Mouse (Mus musculus) layer of hippocampus, adult 9-10 months (tissue): ENCODE results near the gene Tll1.
A peak's percentile ranks its signal among the peaks of the same experiment; 100 is the strongest.

ENCODE experiments used
- DNase-seq: peaks from one replicate; pipeline ENCODE4 v3.0.0; 2022; ENCODE audit warnings: low spot score

Gene Tll1

DNA sequence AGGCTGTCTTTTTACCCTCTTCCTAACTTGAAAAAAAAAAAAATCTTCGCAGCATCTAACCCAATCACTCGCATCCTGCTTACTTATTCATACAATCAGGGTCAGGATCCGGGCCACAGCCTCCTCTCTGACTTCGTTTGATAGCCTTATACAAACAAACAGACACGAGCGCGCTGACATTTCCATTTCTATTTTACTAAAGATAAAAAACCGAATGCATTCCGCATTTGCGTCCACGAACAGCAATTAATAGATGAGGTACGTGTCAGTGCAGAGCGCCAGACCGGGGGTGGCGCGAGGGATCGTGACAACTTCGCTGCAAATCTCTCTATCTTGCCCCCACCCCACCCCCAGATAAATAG is at the start of gene Tll1:
TSS of gene Tll1 (minus strand) at position 248 of the 362 bp plus-strand sequence.
- DNase-seq, result no peak

DNA sequence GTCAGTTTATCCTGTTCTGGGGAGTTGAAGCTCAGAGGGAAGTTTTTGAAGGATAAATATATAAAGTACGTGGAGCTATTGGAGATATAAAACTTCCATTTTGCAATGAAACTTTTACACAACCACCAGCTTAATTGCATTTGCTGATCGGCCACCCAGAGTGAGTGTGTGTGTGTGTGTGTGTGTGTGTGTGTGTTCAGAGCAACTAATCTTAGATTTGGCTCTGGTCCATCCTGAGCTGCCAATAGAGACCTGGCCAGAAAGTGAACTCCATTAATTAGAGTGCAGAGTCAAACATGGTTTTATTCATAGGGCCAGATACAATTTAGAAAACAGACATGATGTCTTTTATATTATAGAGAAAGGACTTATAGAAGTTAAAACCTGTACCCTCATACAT is 32.6 kb upstream of the Tll1 start:
- no peak for DNase-seq

DNA sequence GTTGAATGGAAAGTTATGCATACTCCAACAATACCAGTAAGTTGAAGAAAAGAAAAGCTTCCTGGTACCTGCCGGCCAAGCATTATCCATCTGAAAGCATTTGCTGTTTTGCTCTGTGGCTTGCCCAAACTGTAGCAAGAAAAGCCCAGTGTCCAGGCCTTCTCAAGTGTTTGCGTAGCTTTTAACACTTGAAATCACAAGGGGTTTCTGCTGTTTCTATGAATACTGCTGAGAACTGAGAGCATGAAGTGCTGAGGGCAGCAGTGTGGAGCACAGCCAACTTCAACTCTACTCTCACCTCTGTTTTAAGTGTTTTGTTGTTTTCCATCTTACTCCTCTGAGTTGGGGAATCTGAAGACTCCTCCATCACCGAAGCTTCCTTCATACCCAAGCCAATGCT is 15.5 kb upstream of the Tll1 start:
- no peak for DNase-seq

DNA sequence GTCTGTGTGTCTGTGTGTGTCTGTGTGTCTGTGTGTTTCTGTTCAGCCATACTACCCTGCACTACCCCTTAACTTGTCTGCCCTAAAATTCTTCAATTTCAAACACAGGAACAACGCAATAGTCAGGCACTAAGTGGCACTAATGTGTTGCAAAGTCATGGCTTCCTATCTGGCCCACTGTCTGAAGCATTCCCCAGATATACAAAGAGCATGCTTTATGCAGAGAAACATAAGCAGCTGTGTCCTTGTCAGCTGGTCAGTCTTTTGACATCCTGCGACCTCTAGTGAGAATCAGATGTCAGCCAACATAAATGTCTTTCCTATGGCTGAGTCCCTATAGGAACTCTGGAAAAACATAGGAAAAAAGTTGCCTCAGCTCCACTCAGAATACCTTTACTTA is 11.6 kb upstream of the Tll1 start:
- no peak for DNase-seq

DNA sequence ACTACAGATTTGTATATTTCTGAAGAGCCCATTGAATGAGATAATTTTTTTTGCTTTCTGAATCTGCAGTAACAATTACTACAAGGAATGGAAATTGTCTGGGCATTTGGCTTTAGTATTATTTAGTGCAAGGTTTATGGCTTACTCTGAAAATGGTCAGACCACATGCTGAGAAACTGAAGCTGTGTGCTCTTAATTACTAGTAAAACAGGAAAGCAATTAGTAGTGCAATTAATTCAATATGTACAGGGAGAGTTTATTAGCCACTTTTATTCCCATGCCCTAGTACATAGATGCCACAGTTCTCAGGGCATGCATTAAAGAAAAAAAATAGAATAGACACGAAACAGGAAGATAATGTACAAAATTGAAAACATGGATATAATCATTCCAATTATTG is 10.2 kb upstream of the Tll1 start:
- DNase-seq, result no peak

DNA sequence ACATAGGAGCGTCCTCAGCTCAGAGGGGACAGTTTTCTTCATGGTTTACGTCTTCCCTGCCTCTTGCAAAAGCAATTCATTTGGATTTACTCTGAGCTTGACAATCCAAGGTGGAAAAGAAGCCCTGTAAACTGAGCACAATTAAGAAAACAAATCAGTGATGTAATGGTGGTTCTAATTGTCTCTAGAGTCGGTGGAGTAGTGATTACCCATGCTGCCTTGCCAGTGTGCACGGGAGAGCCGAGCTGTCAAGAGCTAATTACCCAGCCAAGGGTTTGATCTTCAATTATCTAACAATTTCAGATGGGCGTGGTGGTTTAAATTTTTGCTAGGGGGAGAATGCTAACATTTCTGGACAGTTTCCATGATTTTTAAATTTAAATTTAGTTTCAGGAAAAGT is 9.3 kb upstream of the Tll1 start:
- DNase-seq, result no peak

DNA sequence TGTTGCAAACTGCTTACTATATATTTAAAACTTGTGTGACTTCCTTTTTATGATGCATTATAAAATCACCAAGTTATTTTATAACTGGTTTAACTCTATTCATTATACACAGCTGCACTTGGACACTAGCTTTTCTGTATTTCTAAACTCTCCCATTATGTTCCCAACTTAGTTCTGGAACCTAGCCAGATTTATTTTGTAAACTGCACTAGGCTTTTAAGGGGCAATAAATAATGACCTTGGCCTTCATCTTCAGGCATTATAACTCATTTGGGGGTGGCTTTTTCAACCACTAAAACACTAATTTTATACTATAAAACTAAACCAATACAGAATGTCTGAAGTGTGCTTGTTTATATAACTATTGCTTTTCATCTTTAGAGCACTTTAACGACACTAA is 8.8 kb upstream of the Tll1 start:
- no peak for DNase-seq

DNA sequence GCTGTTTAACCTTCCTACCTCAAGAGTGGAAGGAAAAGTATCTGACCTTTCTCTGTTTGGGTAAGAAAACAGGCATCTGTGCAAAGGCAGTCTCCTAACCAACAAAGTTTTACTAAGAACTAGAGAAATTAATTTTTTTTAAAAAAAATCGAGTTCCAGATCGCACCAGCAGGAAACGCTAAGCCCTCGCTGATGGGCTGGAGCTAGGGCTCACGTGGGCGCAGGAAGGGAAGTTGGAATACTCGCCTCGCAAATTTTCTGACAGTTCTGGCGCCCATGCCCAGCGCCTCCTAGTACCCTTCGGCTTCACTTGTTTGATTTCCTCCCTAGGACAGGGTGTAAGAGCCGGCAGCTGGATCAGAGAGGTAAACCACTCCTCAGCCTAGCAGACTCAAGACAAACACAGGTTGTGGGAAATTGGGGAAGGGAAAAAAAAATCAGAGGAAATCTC is 365 bp upstream of the Tll1 start:
- no peak for DNase-seq

DNA sequence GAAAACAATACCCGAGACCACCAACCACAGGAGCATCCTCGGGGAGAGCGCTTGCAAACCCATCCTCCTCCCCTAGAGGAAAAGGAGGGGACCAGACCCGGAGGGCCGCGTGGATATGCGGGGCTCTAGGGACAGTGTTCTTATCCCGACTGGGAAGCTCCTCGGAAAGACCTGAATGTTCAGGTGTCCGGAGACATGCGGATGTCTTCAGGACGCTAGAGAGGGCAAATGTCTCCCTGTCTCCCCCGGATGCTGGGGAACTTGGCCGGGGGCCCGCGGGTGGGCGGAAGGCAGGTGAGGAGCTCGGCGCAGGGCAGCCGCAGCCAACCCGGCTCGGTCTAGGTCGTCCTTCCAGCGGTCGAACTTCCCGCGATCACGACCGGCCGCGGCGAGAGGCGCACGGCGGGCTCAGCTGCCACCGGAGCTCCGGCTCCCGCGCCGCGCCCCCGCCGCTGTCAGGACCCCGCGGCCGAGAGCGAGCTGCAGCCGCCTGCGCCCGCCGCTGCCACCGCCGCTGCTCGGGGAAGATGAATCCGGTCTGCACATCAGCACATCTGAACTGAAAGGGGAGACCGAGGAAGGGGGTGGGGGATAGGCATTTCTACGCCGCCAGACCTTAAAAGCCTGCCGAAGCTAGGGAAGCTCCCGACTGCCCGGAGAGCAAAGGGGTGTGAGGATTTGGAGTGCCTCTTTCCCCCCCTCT is 599 bp downstream of the Tll1 start:
- no peak for DNase-seq

DNA sequence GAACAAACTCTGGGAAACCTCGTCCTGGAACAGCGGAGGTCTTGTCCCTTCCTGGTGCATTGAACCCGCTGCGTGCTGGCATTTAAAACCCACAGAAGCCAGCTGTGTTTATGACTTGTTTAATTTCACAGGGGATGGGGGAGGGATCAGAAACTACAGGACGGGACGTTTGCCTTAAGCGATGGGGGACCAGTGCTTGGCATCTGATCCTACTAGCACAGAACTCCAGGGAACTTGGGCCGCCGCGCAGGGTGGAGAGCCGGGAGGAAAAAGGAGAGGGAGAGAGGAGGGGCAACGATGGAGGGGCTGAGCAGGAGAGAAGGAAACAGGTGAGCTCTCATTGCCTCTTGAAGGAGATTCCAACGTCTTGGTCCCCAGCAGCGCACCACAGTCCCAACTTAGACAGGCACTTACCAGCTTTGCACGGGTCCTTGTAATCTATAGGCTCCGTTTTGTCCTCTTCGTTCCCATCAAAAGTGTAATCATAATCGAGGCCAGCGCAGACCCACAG is 1.2 kb downstream of the Tll1 start:
- no peak for DNase-seq

DNA sequence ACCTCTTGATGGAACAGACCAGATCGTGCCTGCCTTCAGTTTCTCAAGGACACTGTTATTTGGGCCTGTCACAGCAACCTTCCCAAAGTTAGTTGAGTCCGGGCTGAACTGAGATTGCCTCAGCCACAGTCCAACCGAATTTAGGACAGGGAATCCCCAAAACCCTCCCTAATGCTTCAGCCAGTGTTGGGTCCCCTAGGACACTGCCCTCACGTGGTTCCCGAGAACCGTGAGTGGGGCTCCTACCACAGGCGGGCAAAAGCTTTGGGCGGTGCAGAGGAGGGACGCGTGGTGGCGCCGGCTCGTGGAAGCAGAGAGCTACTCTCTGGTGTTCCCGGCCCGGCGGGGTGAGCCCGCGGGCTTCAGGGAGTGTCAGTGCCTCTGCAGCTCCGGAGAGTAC is 1.9 kb downstream of the Tll1 start:
- no peak for DNase-seq

DNA sequence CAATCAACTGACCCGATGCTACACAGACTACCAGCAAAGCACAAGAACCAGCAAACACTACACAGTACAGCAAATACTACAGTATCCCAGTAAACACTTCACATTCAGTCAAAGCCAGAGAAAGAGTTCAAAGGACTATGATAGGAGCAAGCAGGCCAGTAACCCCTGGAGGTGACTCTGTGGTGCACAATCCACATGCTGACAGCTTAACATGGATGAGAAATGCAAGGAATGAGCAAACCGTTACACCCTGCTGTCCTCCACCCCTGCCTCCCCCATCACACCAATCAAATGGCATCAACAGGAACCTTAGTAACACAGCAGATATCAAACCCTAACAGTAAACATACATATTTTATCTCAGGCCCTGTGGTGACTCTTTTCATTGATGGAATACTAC is 7.7 kb downstream of the Tll1 start:
- no peak for DNase-seq

DNA sequence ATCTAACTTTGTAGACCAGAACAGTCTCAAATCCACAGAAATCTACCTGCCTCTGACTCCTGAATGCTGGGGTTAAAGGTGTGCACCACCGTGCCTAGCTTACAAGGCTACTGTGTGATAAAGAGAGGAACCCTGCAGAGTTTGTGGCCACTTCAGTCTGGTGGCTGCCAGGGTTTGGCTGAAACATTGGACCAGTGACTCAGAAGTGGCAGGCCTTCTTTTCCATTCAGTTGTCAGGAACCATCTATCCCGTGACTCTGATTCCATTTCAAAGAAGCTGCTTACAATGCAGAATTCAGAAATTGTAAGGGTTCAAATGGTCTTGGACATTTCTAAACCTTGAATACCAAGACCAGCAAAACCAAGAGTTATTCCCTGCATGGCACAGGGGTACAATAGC is 12.7 kb downstream of the Tll1 start:
- DNase-seq, result no peak

DNA sequence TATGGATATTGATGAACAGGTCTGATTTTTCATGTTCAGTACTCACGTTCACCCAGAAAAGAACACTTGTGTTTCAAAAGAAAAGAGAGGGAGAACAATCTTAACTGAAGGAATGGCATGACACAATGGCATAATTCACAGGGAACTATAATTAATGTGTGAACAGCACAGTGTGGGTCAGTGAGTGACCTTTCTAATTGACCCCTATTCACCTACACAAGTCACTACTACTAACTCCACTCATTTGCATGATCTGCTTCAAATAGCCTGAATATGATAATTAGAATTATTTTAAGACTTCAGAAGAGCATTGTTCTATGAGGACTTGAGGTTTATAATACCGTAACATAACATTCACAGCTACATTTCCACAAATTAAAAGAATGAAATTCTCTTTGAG is 18.2 kb downstream of the Tll1 start:
- no peak for DNase-seq

DNA sequence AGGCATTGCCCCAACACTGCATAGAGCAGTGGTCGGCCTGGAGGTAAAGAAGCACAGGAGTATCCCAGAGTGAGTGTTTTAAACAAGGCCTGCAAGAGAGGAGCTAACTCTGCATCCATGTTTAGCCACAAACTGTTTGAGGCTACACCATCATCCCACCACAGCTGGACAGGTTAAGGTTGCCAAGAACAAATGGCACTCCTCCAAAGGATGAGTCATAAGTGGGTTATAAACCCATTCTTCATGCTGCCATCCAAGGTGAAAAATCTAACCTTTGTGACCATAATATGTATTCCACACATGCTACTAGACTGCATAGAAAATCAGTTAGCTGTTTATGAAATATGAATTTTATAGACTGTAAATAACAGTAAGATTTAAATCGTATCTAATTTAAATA is 29.1 kb downstream of the Tll1 start:
- DNase-seq, result no peak

DNA sequence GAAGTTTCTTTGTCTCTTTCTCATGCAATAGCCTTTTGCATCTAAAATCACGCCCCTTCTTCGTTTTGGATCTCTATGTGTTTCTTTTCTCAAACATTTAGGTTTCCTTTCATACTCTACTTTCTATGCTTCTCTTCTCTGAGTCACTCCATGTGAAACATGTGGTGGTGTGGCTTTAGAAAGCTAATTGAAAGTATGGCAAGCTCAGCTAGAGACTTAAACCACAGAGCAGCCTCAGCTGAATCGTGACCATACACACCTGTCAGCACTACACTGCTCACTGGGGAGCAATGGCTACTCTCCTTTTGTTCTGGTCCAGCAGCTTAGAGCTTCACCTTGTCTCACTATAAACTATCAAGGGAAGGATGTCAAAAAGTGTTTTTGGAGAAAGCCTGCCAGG is 31.2 kb downstream of the Tll1 start:
- no peak for DNase-seq

DNA sequence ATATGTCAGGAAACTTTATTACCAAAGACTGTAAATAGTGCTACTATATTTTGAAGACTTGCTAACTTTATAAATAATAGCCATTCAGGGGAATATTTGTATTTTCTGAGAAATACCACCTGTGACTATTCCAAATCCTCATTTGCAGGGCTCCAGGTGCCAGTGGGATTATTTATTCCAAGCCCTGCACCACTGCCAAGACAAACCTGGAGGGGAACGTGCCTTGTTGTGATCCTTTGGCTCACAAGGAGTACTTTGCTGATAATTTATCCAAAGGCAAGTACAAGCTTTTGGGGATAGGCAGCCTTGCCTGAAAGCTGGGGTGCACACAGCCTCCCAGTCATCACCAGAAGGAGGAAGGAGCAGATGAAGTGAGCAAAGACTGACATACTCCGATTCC is 32.3 kb downstream of the Tll1 start:
- DNase-seq, result no peak

DNA sequence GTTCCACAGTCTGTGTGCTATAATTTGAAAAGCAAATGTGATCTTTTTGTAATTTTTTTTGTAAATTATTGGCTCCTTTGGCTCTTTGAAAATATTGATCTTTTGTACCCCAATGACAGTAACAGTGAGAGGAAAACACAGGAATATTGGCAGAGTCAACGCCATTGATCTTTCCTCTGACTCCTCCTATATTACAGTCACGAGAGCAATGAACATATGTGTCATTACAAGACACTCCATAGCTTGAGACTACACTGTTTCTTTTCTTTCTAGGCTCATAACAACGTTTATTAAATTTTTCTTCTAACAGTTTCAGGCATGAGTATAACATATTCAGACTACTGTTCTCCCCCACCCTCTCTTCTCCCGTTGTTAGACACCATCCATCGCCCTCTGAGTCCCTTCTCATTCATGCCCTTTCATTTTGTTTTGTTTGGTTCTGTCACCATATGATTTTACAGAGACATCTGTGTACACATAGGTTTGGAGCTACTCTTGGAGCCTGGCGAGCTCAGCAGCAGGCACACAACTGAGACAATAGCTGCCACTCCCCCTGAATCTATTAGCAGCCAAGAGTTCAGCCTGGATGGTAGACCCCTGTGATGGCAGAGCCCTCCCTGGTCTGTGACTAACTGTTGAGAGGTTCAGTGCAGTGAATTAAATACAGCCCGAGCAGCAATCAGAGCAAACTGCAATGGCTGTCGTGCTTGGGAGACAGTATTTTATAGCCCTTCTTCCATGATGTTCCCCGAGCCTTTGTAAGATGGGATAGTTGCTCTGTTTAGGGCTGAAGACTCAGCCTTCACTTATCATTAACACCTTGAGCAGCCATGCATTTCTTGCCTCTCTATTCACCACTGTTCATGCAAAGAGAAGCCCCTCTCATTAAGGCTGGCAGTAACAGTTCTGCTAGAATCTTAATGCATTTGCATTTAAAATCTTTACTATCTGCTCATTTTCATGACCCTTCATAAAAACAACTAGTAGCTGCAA is 52.9 kb downstream of the Tll1 start:
- DNase-seq, result no peak

DNA sequence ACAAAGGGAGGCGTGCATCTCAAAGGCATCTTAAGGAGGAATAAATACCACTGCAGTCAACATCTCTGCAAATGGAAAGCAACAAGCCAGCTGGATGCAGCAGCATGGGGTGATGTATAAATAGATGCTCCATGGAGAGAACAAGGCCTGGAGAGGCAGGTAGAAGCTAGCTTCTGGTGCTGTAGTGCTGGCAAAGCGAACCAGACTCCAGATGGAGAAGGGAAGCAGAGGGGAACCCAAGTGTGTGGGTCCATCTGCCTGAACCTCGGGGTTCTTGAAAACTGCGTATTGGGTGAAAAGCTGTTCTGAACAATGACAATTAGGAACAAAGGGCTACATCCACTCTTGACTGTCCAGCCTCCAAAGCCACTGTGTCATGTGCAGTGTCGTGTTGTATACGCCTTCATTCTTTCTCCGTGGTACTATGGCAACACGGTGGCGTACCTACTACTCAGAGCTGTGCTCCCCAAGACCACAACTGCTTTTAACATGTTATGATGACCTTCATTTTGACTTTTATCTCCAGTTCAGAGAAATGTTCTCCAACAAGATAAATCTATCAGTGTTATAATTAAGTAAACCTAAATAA is 53.8 kb downstream of the Tll1 start:
- peak; percentile 47 for DNase-seq

DNA sequence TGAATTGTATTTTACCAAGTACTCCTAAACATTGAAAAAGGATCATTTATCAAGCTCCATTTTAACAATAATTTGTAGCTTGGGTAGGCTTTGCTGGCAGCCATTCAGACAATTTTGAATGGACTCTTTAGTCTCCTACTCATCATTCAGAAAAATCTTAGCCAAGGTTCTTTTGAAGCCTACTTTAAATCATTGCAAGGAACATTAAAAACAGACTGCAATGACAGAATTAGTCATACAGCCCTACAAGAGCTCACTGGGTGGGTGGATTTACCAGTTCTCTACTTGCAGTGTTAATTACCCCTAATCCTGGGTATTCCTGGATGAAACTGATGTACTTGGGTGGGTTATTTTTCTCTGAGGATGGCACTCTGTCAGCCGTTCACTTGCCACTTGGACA is 69.5 kb downstream of the Tll1 start:
- no peak for DNase-seq

DNA sequence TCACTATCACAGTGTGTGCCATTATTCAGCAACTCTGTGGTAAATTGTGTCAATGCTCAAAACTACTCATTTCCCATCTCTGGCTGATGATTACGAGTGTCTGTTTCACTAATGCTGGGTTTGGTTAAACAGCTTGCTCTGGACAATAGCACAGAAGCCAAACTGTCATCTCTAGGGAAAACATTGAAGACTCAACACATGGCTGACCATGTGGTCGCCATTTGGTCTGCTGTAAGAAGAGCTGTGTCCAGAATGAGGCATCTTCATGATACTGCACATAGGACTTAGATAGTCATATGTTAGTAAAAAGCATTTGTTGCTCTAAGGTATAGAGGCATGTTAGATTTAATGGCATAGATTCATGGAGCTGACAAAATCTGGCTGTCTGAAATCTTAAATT is 98.9 kb downstream of the Tll1 start:
- no peak for DNase-seq

DNA sequence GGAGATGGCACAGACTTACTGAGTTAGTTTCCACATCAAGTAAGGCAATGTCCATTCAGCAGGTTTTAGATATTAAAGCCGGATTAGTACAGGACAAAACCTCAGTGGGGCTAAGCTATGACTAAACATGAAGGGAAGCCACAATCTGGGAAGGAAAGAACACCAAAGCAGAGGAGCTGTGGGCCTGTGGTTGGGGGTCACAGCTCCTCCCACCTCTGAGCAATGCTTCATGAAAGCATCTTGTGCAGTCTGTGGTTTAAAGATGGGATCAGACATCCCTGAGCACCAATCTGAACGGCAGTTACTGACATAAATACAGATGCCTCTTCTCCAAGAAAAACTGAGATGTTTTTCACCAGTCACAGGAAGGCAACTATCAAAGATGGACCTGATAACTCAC is 132.7 kb downstream of the Tll1 start:
- DNase-seq, result no peak

DNA sequence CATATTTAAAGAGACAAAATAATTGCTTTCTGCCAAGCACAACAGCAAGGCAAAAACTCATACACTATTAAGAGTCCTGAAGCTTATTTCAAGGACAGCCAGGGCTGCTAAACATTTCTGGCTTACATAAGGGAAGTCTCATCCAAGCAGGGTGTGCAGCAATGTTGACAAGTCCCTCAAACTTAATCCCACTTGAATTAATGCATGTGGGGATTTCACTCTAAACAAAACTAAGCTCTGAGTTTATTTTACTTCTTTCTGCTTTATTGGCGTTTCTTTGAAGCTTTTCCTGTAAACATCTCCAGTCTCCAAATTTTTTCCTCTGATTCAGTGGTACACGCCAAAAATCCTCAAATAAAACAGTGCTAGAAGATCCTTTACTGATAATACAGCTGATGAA is 146.2 kb downstream of the Tll1 start:
- DNase-seq, result no peak
